Mouse (Mus musculus) ES-Bruce4 (cell line): ENCODE measurements at regions not wholly inside any gene's neighbourhood (a gene's known extent, or its start where the extent isn't known, plus 50 kb on each side); places are given as distances from the start of the nearest gene placed in this dataset.

Experiments
- H3K27ac ChIP-seq: 2 replicates; pipeline ENCODE4 v1.5.1; 2012; ENCODE audit warnings: low read length, inconsistent platforms; ENCODE audit not compliant: insufficient read depth
- H3K27me3 ChIP-seq: 2 replicates; pipeline ENCODE4 v1.6.1; 2012; ENCODE audit warnings: mild to moderate bottlenecking, low read length, inconsistent platforms; ENCODE audit not compliant: control insufficient read depth, poor library complexity, insufficient read depth, severe bottlenecking
- H3K36me3 ChIP-seq: 2 replicates; pipeline ENCODE4 v1.6.1; 2012; ENCODE audit warnings: inconsistent platforms, mild to moderate bottlenecking, low read length, moderate library complexity; ENCODE audit not compliant: control insufficient read depth, poor library complexity, insufficient read depth, severe bottlenecking
- H3K4me1 ChIP-seq: one replicate; pipeline ENCODE4 v1.8.1; 2011; ENCODE audit warnings: low read length; ENCODE audit not compliant: control insufficient read depth, insufficient read depth
- H3K4me3 ChIP-seq: 2 replicates; pipeline ENCODE4 v1.5.1; 2011; ENCODE audit warnings: low read depth, mild to moderate bottlenecking, low read length
- H3K9ac ChIP-seq: 2 replicates; pipeline ENCODE4 v1.6.1; 2012; ENCODE audit warnings: low read depth, mild to moderate bottlenecking, inconsistent platforms; ENCODE audit not compliant: poor library complexity, severe bottlenecking
- H3K9me3 ChIP-seq: replicated peaks from 2 replicates; pipeline ENCODE4 v1.6.1; 2012; ENCODE audit warnings: mild to moderate bottlenecking, low read length, inconsistent platforms; ENCODE audit not compliant: control insufficient read depth, poor library complexity, insufficient read depth, severe bottlenecking
- CTCF ChIP-seq: IDR thresholded peaks from one replicate; pipeline ENCODE4 v1.8.1; 2011; ENCODE audit warnings: low read depth, low read length
- EP300 ChIP-seq: IDR thresholded peaks from 2 replicates; pipeline ENCODE4 v1.6.1; 2011; ENCODE audit warnings: low read depth, low read length; ENCODE audit not compliant: insufficient read depth
- POLR2A ChIP-seq: IDR thresholded peaks from one replicate; pipeline ENCODE4 v1.8.1; 2011; ENCODE audit warnings: low read length; ENCODE audit not compliant: insufficient read depth

GRCm38 (mm10) chr3:37799809-37800208 is 75.5 kb upstream of the Gm5148 start:
- no peaks in the 10 kb centered on the region; the same call in 1 of the 2 replicates for H3K9me3 ChIP-seq
- no peaks in the 10 kb centered on the region for H3K36me3 ChIP-seq
- H3K4me1 ChIP-seq = no peaks in the 10 kb centered on the region
- no peak overlapping the region for H3K27ac ChIP-seq
- TF ChIP-seq CTCF (no peak), EP300 (no peak), POLR2A (no peak)
- H3K27me3 ChIP-seq = no peaks in the 10 kb centered on the region
- no peak overlapping the region for H3K9ac ChIP-seq
- H3K4me3 ChIP-seq = no peak overlapping the region

- H3K27me3 ChIP-seq = no peaks in the 10 kb centered on the region
- H3K27ac ChIP-seq = no peak overlapping the region
- TF ChIP-seq POLR2A = no peak
- no peak for TF ChIP-seq EP300
- no peak for TF ChIP-seq CTCF
- no peaks in the 10 kb centered on the region for H3K4me1 ChIP-seq
- H3K9ac ChIP-seq = no peak overlapping the region
- H3K9me3 ChIP-seq = no peaks in the 10 kb centered on the region; the same call in 1 of the 2 replicates
- no peak overlapping the region for H3K4me3 ChIP-seq
- H3K36me3 ChIP-seq = no peaks in the 10 kb centered on the region
Observed at GRCm38 (mm10) chr3:37789711-37790110, 65.4 kb upstream of the Gm5148 start.

DNA sequence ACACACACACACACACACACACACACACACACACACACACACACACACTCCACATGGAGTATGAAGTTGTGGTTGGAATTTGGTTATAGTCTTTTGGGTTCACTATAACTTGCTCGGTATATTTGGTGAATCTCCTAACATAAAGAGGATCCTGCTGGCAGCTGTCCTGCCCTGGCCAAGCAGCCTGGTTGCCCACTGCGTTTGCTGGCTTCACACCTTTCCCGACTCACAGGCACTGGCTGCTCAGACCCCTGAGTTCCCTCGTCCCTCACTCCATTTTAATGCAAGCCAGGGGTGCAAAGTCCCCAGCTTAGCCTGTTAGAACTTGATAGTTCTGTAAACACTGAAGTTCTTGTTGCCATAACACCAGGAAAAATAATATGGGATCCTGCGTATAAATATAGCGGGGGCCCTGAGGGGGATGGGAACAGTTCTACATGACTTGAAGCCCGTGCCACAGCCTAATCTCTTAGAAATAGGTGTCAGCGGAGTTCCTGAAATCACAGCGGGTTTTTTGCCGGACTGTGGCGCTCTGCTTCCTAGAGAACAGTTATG is 64.9 kb upstream of the Gm5148 start:
- Histone ChIP-seq H3K4me3 (no peak overlapping the region), H3K27me3 (no peaks in the 10 kb centered on the region), H3K4me1 (no peaks in the 10 kb centered on the region), H3K9ac (no peak overlapping the region), H3K9me3 (no peaks in the 10 kb centered on the region; the same call in 1 of the 2 replicates), H3K36me3 (no peaks in the 10 kb centered on the region), H3K27ac (no peak overlapping the region)
- TF ChIP-seq POLR2A (no peak), CTCF (no peak), EP300 (no peak)

DNA sequence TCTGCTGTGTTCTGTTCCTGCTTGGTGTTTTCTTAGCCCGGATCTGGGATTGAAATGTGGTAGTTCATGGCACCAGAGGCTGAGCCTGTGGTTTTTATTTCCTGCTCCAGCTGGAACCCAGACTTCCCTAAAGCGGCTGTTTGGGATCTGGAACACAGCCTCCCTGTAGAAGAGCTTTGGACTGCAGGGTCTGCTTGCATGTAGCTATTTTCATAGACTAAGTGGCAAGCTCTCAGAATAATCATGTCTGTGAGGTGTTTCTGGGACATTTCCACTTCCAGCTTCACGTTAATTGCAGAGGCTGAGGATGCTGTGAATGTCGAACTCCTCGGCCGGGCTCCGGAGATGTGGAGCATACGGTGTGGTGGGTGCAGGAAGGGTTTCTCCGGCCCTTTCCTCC is 64.1 kb upstream of the Gm5148 start:
- no peaks in the 10 kb centered on the region for H3K36me3 ChIP-seq
- no peak overlapping the region for H3K27ac ChIP-seq
- no peaks in the 10 kb centered on the region for H3K27me3 ChIP-seq
- TF ChIP-seq POLR2A (no peak), CTCF (no peak), EP300 (no peak)
- H3K9me3 ChIP-seq = no peaks in the 10 kb centered on the region; the same call in 1 of the 2 replicates
- H3K9ac ChIP-seq = no peak overlapping the region
- H3K4me1 ChIP-seq = no peaks in the 10 kb centered on the region
- H3K4me3 ChIP-seq = no peak overlapping the region

GRCm38 (mm10) chr3:37786792-37787191 is 62.5 kb upstream of the Gm5148 start:
- TF ChIP-seq POLR2A (no peak), CTCF (no peak), EP300 (no peak)
- Histone ChIP-seq H3K4me3 (no peak overlapping the region), H3K9me3 (no peaks in the 10 kb centered on the region), H3K27ac (no peak overlapping the region), H3K9ac (no peak overlapping the region), H3K27me3 (no peaks in the 10 kb centered on the region), H3K36me3 (no peaks in the 10 kb centered on the region), H3K4me1 (no peaks in the 10 kb centered on the region)

DNA sequence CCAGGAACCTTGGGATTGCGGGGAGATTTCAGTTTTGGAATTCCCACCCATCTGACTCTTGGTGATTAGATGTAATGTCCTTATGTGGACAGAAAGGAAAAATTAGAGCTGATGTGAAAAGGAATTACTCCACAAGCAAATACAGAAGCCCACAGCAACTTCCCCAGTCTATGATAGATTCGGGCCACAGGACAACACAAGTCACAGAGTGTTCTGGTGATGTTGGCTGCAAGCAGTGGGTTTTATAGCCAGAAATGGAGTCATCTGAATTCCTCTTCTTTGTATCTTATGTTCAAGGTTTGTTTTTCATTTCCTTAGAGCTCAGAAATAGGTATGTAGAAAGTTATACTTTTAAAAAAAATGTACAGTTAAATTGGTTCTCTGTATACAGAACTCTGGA is 56.8 kb upstream of the Gm5148 start:
- H3K4me1 ChIP-seq = no peaks in the 10 kb centered on the region
- no peaks in the 10 kb centered on the region for H3K36me3 ChIP-seq
- no peaks in the 10 kb centered on the region for H3K9me3 ChIP-seq
- no peak overlapping the region for H3K9ac ChIP-seq
- no peak overlapping the region for H3K4me3 ChIP-seq
- no peak for TF ChIP-seq CTCF
- no peak for TF ChIP-seq POLR2A
- TF ChIP-seq EP300 = no peak
- H3K27ac ChIP-seq = no peak overlapping the region
- no peaks in the 10 kb centered on the region for H3K27me3 ChIP-seq
